7 mouse cellular contexts compared by ENCODE assay signal in genomic region chr9:61372976-61373633, GRCm38 (mm10). TPM values are rescaled to one million over a fixed set of nuclear protein-coding genes. Genes with fewer than 3 reads are reported as not detected.
DNase-seq lines count a peak whose midpoint lies in the region; ATAC-seq and TF ChIP-seq lines count a peak whose summit lies in the region.

No protein-coding gene starts in this region.

- in situ Hi-C loops in ES-E14 (cut with MboI; ENCODE audit: low sequenced_read_pairs in 2 of 2, unreplicated experiment in 2 of 2), result no loop called here

- DNase-seq in CD4-positive, CD25-positive, alpha-beta regulatory T cell, adult 2 months (ENCODE audit: low read depth, low spot score), result peak; percentile 76
- DNase-seq in ES-E14 (ENCODE audit: low read depth, low spot score), result no peak
- peak; percentile 49 to 59 for DNase-seq in cerebellum, postnatal 36 days
- peak; percentile 73 to 84 for DNase-seq in kidney, postnatal 4 days
- peak; percentile 80 for DNase-seq in midbrain, embryonic 14.5 days

- H3K36me3 ChIP-seq in ES-E14 (ENCODE audit: control insufficient read depth, insufficient read depth, low read length, poor library complexity, severe bottlenecking), result peaks cover 12% of the 10 kb centered on the region
- 0 out of 2 replicates have a peak, but pooled peaks cover 3% of the 10 kb centered on the region for H3K36me3 ChIP-seq in heart, embryonic 12.5 days
- 0 out of 2 replicates have a peak, but pooled peaks cover 11% of the 10 kb centered on the region for H3K36me3 ChIP-seq in midbrain, embryonic 14.5 days (ENCODE audit: control insufficient read depth, insufficient read depth, low read length)
- peaks cover 8% of the 10 kb centered on the region for H3K36me3 ChIP-seq in stomach, embryonic 14.5 days (ENCODE audit: control insufficient read depth, insufficient read depth, low read length)

- peak overlapping the region; percentile 97 for H3K4me2 ChIP-seq in heart, embryonic 12.5 days
- H3K4me2 ChIP-seq in midbrain, embryonic 14.5 days (ENCODE audit: low read length), result peak overlapping the region; percentile 97
- peak overlapping the region; percentile 84 for H3K4me2 ChIP-seq in stomach, embryonic 14.5 days (replicated peaks; ENCODE audit: low read depth, low read length)

- peaks cover 25% of the 10 kb centered on the region for H3K27me3 ChIP-seq in heart, embryonic 12.5 days (replicated peaks)
- H3K27me3 ChIP-seq in midbrain, embryonic 14.5 days (ENCODE audit: control insufficient read depth, insufficient read depth, low read length), result no peaks in the 10 kb centered on the region
- no peaks in the 10 kb centered on the region for H3K27me3 ChIP-seq in stomach, embryonic 14.5 days (ENCODE audit: control insufficient read depth, insufficient read depth, low read length)

- H3K4me1 ChIP-seq in ES-E14 (ENCODE audit: control insufficient read depth in 2 of 2, insufficient read depth in 2 of 2, low read length in 2 of 2, poor library complexity in 1 of 2), result peaks cover 0 to 27% of the 10 kb centered on the region in 2 experiments
- H3K4me1 ChIP-seq in heart, embryonic 12.5 days (replicated peaks), result peaks cover 68% of the 10 kb centered on the region
- H3K4me1 ChIP-seq in midbrain, embryonic 14.5 days (ENCODE audit: control insufficient read depth, insufficient read depth, low read length), result peaks cover 61% of the 10 kb centered on the region
- peaks cover 53% of the 10 kb centered on the region for H3K4me1 ChIP-seq in stomach, embryonic 14.5 days (ENCODE audit: control insufficient read depth, insufficient read depth, low read length)

- H3K9me3 ChIP-seq in ES-E14 (ENCODE audit: control insufficient read depth, insufficient read depth, low read depth, low read length), result no peaks in the 10 kb centered on the region
- H3K9me3 ChIP-seq in heart, embryonic 12.5 days (replicated peaks), result no peaks in the 10 kb centered on the region
- H3K9me3 ChIP-seq in midbrain, embryonic 14.5 days (ENCODE audit: control insufficient read depth, low read length), result no peaks in the 10 kb centered on the region
- H3K9me3 ChIP-seq in stomach, embryonic 14.5 days (ENCODE audit: control insufficient read depth, low read depth, low read length), result no peaks in the 10 kb centered on the region

- under 1% methylated on average over 56 of the region's 66 CpGs for WGBS in heart, embryonic 12.5 days
- WGBS in midbrain, embryonic 14.5 days, result under 1% methylated on average over 66 of the region's 66 CpGs
- WGBS in stomach, embryonic 14.5 days, result under 1% methylated on average over 54 of the region's 66 CpGs

- H3K4me3 ChIP-seq in ES-E14 (ENCODE audit: insufficient read depth in 1 of 2, low read depth in 1 of 2, low read length in 2 of 2, poor library complexity in 1 of 2, severe bottlenecking in 1 of 2), result peak overlapping the region; percentile 88 to 89
- peak overlapping the region; percentile 71 for H3K4me3 ChIP-seq in heart, embryonic 12.5 days
- H3K4me3 ChIP-seq in midbrain, embryonic 14.5 days (replicated peaks; ENCODE audit: low read depth, low read length), result peak overlapping the region; percentile 98
- H3K4me3 ChIP-seq in stomach, embryonic 14.5 days (ENCODE audit: low read depth, low read length), result peak overlapping the region; percentile 98

- H3K9ac ChIP-seq in ES-E14 (ENCODE audit: insufficient read depth, low read depth, low read length, poor library complexity, severe bottlenecking), result peak overlapping the region; percentile 86
- peak overlapping the region; percentile 86 for H3K9ac ChIP-seq in heart, embryonic 12.5 days
- peak overlapping the region; percentile 98 for H3K9ac ChIP-seq in midbrain, embryonic 14.5 days (replicated peaks; ENCODE audit: low read length)
- H3K9ac ChIP-seq in stomach, embryonic 14.5 days (replicated peaks; ENCODE audit: low read depth, low read length), result peak overlapping the region; percentile 98

- no peak overlapping the region for H3K27ac ChIP-seq in ES-E14 (ENCODE audit: insufficient read depth, low read depth, low read length, poor library complexity, severe bottlenecking)
- peak overlapping the region; percentile 76 for H3K27ac ChIP-seq in heart, embryonic 12.5 days (ENCODE audit: poor library complexity, severe bottlenecking)
- H3K27ac ChIP-seq in midbrain, embryonic 14.5 days (replicated peaks; ENCODE audit: low read depth, low read length), result peak overlapping the region; percentile 95
- peak overlapping the region; percentile 98 for H3K27ac ChIP-seq in stomach, embryonic 14.5 days (ENCODE audit: low read length)

- ATAC-seq in heart, embryonic 12.5 days (ENCODE audit: insufficient number of reproducible peaks, low FRiP score), result no peak
- ATAC-seq in midbrain, embryonic 14.5 days (ENCODE audit: low FRiP score, low TSS enrichment), result no peak
- ATAC-seq in stomach, embryonic 14.5 days (ENCODE audit: insufficient number of reproducible peaks, insufficient read depth, low FRiP score, low read depth), result no peak

TF ChIP-seq in ES-E14, 5 proteins besides CTCF, POLR2A, EP300 and RAD21:
- TF ChIP-seq CHD2 (IDR thresholded peaks at IDR 0.05; ENCODE audit: low read depth, low read length) (no peak), MAFK (IDR thresholded peaks at IDR 0.05; ENCODE audit: insufficient read depth, low read depth, low read length) (no peak), HCFC1 (IDR thresholded peaks at IDR 0.05; ENCODE audit: borderline replicate concordance, insufficient read depth, low read length) (no peak), ZNF384 (IDR thresholded peaks at IDR 0.05; ENCODE audit: low read depth, low read length) (no peak)

RNA-seq across cellular contexts. Expression of gene Tle3, which starts 0.9 kb away (rescaled TPM):
- 51.0 and 57.0 TPM in 2 replicates for total RNA-seq in ES-E14 (2012; rRNA removed)
- polyA plus RNA-seq in heart, embryonic 12.5 days (2016; fragmentation: Nextera tagmentation; extraction: Ambion mirVana), result 12.7 and 12.8 TPM in 2 replicates
- 36.4 and 43.8 TPM in 2 replicates for polyA plus RNA-seq in midbrain, embryonic 14.5 days (2014; fragmentation: Nextera tagmentation; extraction: Ambion mirVana)
- 31.9 and 32.3 TPM in 2 replicates for polyA plus RNA-seq in stomach, embryonic 14.5 days (2014; fragmentation: Nextera tagmentation; extraction: Ambion mirVana)
